ENCODE assay signal across 11 mouse cellular contexts in genomic region chr4:144428868-144429267, GRCm38 (mm10). TPM values are rescaled to one million over a fixed set of nuclear protein-coding genes. Genes with fewer than 3 reads are reported as not detected.
DNase-seq lines count a peak whose midpoint lies in the region; ATAC-seq lines count a peak whose summit lies in the region.
"Had no signal": no experiment of that assay in that cellular context is flagged by ENCODE, and none has a peak within 500 bp of the region (broad histone marks: within the 10 kb centered on the region; RNA-seq: fewer than 3 reads in every experiment).

No protein-coding gene starts in this region.

- WGBS in limb, embryonic 11.5 days: 16% methylated on average over 3 of the region's 3 CpGs

- H3K4me3 ChIP-seq in limb, embryonic 11.5 days (ENCODE audit: low read depth, low read length): no peak overlapping the region

- no peak overlapping the region for H3K27ac ChIP-seq in limb, embryonic 11.5 days (replicated peaks; ENCODE audit: low read depth, low read length)

- no peak for ATAC-seq in cerebellum, adult (ENCODE audit: insufficient number of reproducible peaks, low FRiP score, low TSS enrichment)
- ATAC-seq in limb, embryonic 11.5 days (ENCODE audit: insufficient number of reproducible peaks, low FRiP score, low TSS enrichment, low read depth): no peak
- ATAC-seq: CD4-positive, CD25-positive, alpha-beta regulatory T cell, adult 4 months had no signal

- H3K9me3 ChIP-seq in limb, embryonic 11.5 days (ENCODE audit: control insufficient read depth, low read length): no peaks in the 10 kb centered on the region

- no peak overlapping the region for H3K9ac ChIP-seq in limb, embryonic 11.5 days (ENCODE audit: low read length)

- H3K4me2 ChIP-seq in limb, embryonic 11.5 days (ENCODE audit: low read depth, severe bottlenecking): no peak overlapping the region
- H3K4me2 ChIP-seq: heart, embryonic 11.5 days had no signal

- H3K4me1 ChIP-seq in limb, embryonic 11.5 days (ENCODE audit: control insufficient read depth, insufficient read depth, low read length): no peaks in the 10 kb centered on the region

- peak; percentile 0 to 9 for DNase-seq in cerebellum, postnatal 14 days
- peak; percentile 27 for DNase-seq in ovary, postnatal 14 days (ENCODE audit: low spot score)
- no peak for DNase-seq in ovary, adult 18-20 months (ENCODE audit: low spot score)
- DNase-seq in c-Kit-negative CD71-positive TER-119-positive erythroid progenitor cells, embryonic 14.5 days (ENCODE audit: low read depth, low spot score): peak; percentile 1
- DNase-seq in limb, embryonic 11.5 days (ENCODE audit: low spot score): peak; percentile 41
- no peak for DNase-seq in cerebellum, adult 18-20 months
- no peak for DNase-seq in testis, postnatal 14 days (ENCODE audit: low spot score)

- no peaks in the 10 kb centered on the region for H3K36me3 ChIP-seq in limb, embryonic 11.5 days (ENCODE audit: control insufficient read depth, insufficient read depth, low read length)

- H3K27me3 ChIP-seq in limb, embryonic 11.5 days (ENCODE audit: control insufficient read depth, insufficient read depth, low read length): no peaks in the 10 kb centered on the region

RNA-seq across cellular contexts. Expression of gene 1700012P22Rik, which starts 9.7 kb away (rescaled TPM):
- polyA plus RNA-seq in limb, embryonic 11.5 days (2014; fragmentation: Nextera tagmentation; extraction: Ambion mirVana): not detected in 2 replicates
- polyA plus RNA-seq: CD4-positive, CD25-positive, alpha-beta regulatory T cell, adult 4 months; cortical plate, adult 2 months; heart, embryonic 11.5 days had no signal

RNA-seq across cellular contexts. Expression of gene Pramef12, which starts 20.6 kb away (rescaled TPM):
- 0.29 TPM in 1 of 2 replicates, not detected in the other for polyA plus RNA-seq in limb, embryonic 11.5 days (2014; fragmentation: Nextera tagmentation; extraction: Ambion mirVana)
- polyA plus RNA-seq: CD4-positive, CD25-positive, alpha-beta regulatory T cell, adult 4 months; cortical plate, adult 2 months; heart, embryonic 11.5 days had no signal

RNA-seq across cellular contexts. Expression of gene Gm9944, which starts 24.2 kb away (rescaled TPM):
- not detected in 2 replicates for polyA plus RNA-seq in limb, embryonic 11.5 days (2014; fragmentation: Nextera tagmentation; extraction: Ambion mirVana)
- polyA plus RNA-seq: CD4-positive, CD25-positive, alpha-beta regulatory T cell, adult 4 months; cortical plate, adult 2 months; heart, embryonic 11.5 days had no signal

RNA-seq across cellular contexts. Expression of gene Aadacl3, which starts 34.7 kb away (rescaled TPM):
- polyA plus RNA-seq in limb, embryonic 11.5 days (2014; fragmentation: Nextera tagmentation; extraction: Ambion mirVana): not detected in 2 replicates
- polyA plus RNA-seq: CD4-positive, CD25-positive, alpha-beta regulatory T cell, adult 4 months; cortical plate, adult 2 months; heart, embryonic 11.5 days had no signal

RNA-seq across cellular contexts. Expression of gene Pramef20, which starts 51.1 kb away (rescaled TPM):
- polyA plus RNA-seq in limb, embryonic 11.5 days (2014; fragmentation: Nextera tagmentation; extraction: Ambion mirVana): not detected in 2 replicates
- polyA plus RNA-seq: CD4-positive, CD25-positive, alpha-beta regulatory T cell, adult 4 months; cortical plate, adult 2 months; heart, embryonic 11.5 days had no signal

Comparison
In these comparisons a context has a peak if more than half of its experiments do, and no peak if none do; other contexts are left out.
1. DNase-seq: peak in cerebellum, postnatal 14 days (2 of 2), ovary, postnatal 14 days (single experiment), c-Kit-negative CD71-positive TER-119-positive erythroid progenitor cells, embryonic 14.5 days (single experiment) and limb, embryonic 11.5 days (single experiment); none in ovary, adult 18-20 months (single experiment), cerebellum, adult 18-20 months (0 of 2) and testis, postnatal 14 days (single experiment).